Mouse (Mus musculus) brain, embryonic 14.5 days (tissue): ENCODE data around the gene Vac14. TPM values are rescaled to one million over a fixed set of nuclear protein-coding genes. Genes with fewer than 3 reads are reported as not detected.
"Not testable (repeated sequence)": the region's sequence is repeated elsewhere in the genome, so short reads cannot be mapped to it uniquely, and the experiment has no call there.

Experiments used
- DNase-seq: peaks from one replicate; pipeline ENCODE4 v3.0.0-alpha.2; 2011; ENCODE audit warnings: low read depth
- CTCF ChIP-seq: fragments of 200-500 bp; IDR thresholded peaks from 2 replicates; pipeline ENCODE4 v1.5.1; 2012; ENCODE audit warnings: inconsistent platforms, mild to moderate bottlenecking, moderate library complexity, borderline replicate concordance; ENCODE audit not compliant: insufficient read depth, insufficient read length; ENCODE audit errors: extremely low read depth
- POLR2A ChIP-seq: fragments of 200-500 bp; IDR thresholded peaks from 2 replicates; pipeline ENCODE4 v1.6.1; 2012; ENCODE audit warnings: mild to moderate bottlenecking, inconsistent platforms, borderline replicate concordance; ENCODE audit not compliant: poor library complexity, insufficient read depth, insufficient read length, severe bottlenecking; ENCODE audit errors: extremely low read depth
- polyA plus RNA-seq: library from polyadenylated mRNA; depleted of rRNA; stranded (reverse); fragments of >200 nt; gene quantifications from 2 replicates; pipeline ENCODE4 v1.2.3, GENCODE M21; 2012

Vac14 gene
- polyA plus RNA-seq, 1 experiment = 45.9 TPM

DNA sequence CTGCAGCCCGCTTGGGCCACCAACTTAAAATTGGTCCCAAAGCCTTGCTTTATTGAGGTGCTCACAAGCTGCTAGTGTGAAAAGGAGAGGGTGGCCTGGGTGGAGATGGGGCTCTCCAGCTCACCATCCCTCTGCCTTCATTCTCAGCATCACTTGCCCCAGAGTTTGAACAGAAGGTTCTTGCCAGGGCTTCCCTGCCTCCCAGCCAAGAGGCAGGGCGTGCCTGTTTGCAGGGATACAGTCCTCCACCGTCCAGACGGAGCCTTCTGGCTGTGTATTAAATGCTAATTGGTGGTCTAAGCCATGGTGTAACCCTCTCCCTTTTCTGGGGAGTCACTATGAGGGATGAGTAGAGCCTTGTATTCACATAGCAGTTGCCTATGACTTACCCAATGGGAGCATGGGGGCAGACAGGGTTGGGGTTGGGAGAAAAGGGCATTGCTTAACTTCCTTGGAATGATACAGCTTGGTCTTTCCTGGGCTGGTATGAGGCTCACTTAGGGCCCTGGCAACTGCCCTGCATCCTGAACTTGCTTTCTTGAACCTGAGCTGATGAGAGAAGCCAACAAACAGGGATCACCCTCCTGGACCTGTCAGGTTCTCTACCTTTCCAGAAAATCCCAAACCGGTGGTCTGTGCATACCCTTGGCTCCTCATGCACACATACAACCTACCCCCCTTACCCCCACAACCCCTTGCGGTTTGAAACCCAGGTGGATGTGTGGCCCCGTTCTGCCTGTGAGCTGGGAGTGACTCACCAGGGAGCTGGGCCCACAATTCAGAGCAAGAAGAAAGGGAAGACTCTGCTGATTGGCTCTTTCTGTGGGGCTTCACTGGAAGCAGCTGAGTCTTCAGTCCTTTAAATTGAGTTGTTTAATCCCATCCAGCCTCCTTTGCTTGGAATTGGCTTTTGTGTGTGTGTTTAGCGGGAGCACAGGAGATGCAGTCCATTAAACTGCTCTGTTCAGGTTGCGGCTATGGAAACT, 36.0 kb downstream of the Vac14 start:
- peak; percentile 42 for DNase-seq
- no peak for TF ChIP-seq POLR2A
- no peak for TF ChIP-seq CTCF

DNA sequence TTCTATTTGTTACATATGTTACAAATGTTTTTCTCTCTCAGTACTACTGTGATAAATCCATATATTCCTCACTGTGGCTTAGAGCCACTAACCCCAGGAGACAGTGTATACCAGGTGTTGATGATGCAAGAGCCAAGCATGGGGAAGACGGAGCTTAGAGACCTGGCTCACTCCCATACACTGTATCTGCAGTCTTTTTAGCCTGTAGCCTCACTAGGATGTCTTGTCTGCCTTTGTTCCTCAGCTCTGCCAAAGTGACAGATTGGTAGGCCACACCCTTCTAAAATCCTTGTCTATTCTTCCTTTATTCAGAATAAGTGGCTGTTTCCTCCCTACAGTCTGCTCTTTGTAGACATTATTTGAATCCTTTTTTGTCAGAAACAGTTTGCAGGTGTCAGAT, 37.4 kb downstream of the Vac14 start:
- TF ChIP-seq CTCF (no peak), POLR2A (no peak)
- peak; percentile 50 for DNase-seq

DNA sequence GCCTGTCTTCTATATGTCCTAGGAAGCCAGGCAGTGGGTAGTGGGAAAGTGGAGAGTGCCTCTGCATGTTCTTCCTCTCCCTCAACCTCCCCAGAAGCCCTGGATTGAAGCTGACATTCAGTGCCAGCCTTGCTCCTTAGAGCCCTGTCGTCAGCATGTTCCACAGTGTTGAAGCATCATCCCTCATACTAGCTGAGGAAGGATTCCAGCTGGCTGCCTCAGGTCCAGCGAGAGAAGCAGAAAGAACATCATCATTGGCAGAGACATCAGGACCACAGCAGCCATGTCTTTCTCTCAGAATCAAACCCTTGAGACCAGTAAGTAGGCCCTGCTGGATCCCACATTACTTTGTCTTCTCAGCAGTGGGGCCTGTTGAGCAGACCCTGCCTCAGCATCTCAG, 39.3 kb downstream of the Vac14 start:
- TF ChIP-seq CTCF = no peak
- TF ChIP-seq POLR2A = no peak

DNA sequence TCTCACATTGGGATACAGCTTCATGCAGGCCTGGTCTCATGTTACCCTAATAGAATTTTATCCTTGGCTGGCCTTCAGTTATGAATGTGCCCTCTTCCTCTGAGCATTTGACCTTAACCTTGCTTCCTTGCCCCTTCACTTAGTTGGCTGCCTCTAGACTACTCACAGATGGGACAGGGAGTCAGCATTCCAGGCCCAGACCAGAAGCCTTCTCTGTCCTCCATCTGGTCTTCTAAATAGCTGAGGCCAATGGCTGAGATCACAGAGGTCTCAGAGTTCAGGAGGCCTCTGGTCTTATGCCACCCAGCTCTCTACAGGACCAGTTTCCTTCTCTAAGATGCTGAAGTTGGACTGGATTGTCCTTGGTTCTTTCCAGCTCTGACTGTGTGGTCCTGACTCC, 41.7 kb downstream of the Vac14 start:
- no peak for TF ChIP-seq CTCF

More for the DNA sequence above, 39.3 kb downstream of the Vac14 start:
- no peak for DNase-seq

DNA sequence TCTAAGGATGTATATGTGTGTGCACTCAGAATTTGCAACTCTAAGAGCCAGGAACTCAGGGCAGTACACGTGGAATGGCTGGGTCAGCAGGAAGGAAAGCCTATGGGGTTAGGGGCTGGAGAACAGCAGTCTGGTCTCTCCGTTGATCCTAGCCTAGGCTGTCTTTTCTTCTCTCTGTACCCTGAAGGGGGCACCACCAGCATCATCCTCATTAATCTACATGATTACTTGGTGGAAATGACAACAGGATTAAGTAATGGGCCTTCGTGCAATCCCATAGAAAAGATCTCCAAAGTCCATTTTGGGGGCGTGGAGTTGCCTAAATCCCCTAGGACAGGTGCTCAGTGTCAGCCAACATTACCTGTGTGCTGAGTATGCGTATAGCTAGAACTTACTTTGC, 44.2 kb downstream of the Vac14 start:
- DNase-seq = no peak
- TF ChIP-seq CTCF (no peak), POLR2A (no peak)

More for the DNA sequence above, 41.7 kb downstream of the Vac14 start:
- no peak for DNase-seq

DNA sequence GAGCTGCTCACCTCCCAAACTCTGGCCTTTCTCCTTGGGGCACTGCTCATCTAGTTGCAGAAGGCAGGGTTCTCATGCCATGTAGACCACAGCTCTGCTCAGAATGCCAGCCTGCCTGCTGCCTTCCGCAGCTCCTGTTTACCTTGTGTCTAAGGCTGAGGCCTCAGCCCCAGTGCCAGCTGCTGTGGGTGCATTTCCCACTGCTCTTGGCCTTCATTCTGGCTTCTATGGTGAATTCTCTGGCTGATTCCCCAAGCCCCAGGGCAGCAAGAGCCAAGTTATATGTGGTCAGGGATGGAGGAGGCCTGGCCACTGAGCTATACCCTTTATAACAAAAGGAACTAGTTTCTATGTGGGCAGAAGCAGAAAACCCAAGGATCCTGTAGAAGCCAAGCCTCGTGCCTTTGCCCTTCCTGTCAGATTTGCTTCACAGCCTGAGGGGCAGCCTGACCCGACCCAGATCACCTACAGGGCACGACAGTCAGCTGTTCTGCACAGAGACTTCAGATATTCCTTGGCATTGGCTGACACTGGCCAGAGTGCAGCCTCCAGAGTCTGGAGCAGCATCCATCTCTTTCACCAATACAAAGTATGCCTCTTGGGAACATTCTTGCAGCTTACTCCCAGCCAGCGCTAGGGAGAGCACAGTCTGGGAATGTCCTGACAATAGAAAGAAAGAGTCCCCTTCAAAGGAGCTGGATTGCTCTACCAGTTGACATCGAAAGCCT, 44.8 kb downstream of the Vac14 start:
- DNase-seq = peak; percentile 36
- TF ChIP-seq CTCF (no peak), POLR2A (no peak)

DNA sequence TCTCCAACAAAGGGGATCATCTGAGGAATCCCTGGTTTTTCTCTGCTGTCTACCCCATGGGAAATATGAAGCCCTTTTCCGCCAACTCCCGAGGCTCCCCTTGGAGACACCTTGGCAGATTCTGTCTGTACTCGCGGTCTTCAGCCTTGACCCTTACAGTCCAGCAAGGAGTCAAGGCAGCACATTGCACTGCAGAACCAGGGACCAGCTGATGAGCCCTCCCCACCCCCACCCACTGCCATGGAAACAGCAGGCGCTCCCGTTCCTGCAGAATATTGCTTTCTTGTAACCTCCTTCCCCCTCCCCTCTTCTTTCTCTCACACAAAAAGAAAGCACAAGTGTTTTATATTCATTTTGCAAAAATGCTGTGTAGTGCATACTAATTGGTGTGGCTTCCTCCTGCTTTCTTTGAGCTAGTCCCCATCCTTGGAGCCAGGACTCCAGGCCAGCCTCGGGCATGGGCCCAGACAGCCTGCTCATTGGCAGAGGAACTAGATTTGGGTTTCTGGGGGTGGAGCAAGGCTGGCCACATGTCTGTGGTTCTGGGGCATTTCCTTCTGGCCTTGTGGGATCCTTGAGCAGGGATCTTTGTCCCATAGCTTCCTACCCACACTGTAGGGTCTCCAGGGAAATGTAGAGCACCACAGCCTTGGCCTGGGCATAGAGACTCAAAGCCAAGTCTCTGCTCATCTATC, 46.0 kb downstream of the Vac14 start:
- no peak for TF ChIP-seq CTCF
- no peak for TF ChIP-seq POLR2A
- DNase-seq = peak; percentile 87

DNA sequence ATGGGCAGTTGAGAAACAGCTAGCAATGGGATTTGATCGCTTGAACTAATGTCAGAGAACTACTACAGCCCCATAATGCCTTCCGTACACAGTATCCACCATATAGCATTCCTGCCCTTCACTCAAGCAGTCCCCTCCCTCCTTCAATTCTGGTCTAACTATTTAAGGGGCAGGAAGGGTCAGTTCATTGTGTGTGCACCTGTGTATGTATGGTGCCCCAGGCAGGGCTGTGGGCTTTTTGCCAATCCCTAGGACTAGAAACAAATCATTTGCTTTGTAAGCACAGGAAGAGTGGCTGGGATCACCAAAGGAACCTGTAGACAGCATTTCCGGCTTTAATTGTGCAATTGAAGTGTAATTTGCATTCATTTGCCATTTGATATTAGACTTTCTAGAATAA, 46.6 kb downstream of the Vac14 start:
- peak; percentile 66 for DNase-seq
- TF ChIP-seq POLR2A (no peak), CTCF (no peak)

DNA sequence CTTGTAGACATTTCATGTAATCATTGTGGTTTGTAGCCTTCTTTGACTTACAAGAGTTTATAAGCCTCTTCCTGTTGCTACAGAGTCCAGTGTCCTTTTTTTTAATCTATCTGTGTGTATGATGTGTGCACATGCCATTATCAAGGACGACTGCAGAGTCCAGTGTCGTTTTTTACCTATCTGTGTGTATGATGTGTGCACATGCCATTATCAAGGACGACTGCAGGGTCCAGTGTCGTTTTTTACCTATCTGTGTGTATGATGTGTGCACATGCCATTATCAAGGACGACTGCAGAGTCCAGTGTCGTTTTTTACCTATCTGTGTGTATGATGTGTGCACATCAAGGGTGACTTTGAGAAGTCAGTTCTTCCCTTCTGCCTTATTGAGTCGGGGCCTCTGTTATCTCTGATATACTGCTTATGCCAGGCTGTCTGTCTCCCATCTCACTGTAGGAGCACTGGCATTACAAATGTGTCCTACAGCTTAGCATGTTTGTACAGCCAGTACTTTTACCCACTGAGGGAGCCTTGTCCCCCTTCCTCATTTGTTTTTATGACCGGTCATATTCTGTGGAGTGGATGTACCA, 49.3 kb downstream of the Vac14 start:
- DNase-seq = not testable (repeated sequence)

DNA sequence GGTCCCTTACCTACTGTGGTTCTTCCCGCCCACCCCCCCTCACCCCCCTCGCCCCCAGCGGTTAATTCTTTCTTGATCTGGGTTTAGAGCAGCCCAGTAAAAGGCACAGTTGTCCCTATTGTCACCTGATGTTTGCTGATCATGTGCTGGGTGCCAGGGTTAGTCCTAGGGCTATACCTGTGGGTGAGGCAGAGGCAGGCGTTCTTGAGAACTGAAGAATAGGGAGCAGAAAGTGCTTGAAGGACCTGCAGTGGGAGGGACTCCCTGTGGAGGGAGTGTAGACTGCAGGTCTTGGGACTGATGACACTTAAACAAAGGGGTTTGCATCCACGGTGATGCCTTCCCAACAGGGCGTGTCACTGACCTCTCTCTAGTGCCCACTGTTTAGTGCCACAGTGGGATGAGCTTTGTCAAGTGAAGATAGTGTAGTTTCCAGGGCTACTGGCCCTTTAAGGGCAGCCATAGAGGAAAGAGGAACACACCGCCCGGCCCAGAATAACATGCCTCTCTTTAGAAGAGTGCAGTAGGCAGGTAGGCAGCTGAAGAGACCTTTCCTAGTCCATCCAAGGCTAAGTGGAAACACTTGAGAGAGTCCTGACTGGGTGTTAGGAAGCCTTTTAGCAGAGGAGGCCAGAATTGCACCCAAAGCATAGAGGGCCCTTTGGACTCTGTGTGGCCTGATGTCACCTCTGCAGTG, 51.7 kb downstream of the Vac14 start:
- no peak for DNase-seq
- TF ChIP-seq POLR2A (no peak), CTCF (no peak)

DNA sequence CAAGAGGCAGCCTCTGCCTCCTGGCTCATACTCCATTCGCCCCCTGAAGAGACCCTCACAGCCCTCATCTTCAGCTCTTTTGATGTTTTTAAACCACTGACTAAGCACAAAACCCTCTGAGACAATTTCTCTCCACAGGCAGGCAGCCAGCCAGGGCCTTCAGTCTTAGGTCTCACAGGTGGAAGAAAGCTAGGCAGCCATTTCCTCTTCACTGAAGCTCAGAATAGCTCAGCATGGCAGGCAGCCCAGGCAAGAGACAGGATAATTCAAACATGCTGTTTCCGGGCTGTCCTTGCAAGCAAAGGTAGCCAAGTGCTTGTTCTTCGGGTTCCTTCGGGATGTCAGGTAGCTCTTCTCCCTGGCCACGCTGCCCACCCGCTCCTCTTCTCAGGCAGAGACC, 52.9 kb downstream of the Vac14 start:
- TF ChIP-seq CTCF = no peak
- no peak for TF ChIP-seq POLR2A
- DNase-seq = peak; percentile 25

DNA sequence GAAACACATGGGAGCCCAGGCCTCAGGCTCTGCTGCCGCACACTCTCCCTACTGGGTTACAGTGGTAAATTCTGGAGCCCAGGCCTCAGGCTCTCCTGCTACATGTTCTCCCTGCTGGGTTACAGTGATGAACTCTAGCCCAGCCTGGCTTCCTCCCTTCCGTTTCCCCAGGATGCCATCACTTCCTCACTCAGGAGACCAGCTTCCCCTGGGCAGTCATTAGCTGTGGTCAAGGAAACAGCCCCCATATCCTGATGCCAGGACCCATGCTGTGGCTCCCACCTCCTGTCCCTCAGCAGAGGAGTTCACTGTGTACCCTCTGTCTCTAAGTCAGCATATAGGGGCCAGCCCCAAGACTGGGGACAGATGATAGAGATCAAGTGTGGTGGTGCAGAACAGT, 53.7 kb downstream of the Vac14 start:
- DNase-seq = no peak
- TF ChIP-seq POLR2A (no peak), CTCF (no peak)
